Mouse (Mus musculus) c-Kit-positive CD71-positive TER-119-negative erythroid progenitor cells, embryonic 14.5 days (primary cell): ENCODE measurements at regions not wholly inside any gene's neighbourhood (a gene's known extent, or its start where the extent isn't known, plus 50 kb on each side); places are given as distances from the start of the nearest gene placed in this dataset.

Experiments
- DNase-seq: peaks from one replicate; pipeline ENCODE4 v3.0.0-alpha.2; 2013; ENCODE audit warnings: low read depth

DNA sequence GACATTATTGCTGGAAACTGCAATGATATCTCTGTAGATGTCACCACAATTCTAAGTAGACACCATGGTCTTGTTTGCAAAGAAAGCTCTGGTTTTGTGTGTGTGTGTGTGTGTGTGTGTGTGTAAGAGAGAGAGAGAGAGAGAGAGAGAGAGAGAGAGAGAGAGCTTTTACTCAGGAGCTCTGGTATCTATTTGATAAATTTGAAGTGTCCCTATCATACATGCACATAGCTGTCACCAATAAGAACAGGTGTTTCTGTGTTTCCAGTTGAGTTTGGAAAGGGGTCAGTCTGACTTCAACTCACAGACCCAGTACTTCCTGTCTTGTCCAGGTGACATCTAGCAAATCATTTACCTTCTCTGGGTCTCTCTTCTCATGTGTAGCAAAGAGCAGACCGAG lies 169.7 kb upstream of the Serpine2 start:
- DNase-seq = no peak

DNA sequence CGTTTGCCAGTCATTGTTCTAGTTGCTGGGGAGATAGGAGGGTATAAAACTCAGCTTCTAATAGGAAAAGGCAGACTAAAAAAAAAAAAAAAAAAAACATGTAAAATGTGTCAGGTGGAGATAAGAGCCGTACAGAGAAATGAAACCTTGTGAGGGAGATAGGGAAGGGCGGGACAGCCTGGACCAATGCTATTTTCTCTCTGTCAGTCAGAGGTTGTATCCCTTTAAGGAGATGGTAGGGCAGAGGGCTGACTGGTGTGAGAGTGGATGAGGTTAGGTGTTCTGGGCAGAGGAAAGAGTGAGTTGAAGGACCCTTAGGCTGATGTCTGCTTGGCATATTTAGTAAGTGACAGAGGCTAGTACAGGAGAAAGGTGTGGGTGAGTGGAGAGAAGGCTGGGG lies 169.2 kb upstream of the Serpine2 start:
- DNase-seq = peak; percentile 74

DNA sequence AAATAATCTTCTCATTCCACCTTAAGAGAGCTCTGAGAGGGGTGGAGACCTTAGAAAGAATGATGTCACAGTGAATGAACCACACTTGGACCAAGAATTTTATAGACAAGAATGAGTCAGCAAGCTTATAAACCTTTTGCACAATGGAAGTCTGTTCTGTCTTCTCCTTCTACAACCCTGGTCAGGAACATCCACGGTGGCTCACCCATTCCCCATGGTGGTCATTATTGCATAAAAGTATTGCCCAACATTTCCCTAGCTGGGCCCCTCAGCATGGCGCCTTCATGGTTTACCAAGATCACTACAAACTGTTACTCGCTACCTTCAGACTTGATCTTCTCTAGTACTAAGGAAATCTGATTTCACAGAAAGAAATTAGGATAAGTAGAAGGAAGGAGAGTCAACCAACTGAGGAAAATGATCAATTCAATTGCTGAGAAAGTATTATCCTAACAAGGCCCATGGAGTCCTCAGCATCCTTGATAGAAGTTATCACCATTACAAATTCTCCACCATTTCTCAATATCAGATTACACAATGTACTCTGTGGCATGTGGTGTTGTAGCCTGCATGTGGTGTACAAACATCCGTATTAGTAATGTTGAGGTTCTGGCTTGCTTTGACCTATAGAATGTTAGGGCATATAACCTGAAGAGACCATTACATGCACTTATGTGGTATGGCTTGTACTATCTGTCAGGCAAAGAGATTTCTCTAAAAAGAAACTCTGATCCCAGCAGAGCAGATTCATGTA lies 165.1 kb upstream of the Serpine2 start:
- no peak for DNase-seq

DNA sequence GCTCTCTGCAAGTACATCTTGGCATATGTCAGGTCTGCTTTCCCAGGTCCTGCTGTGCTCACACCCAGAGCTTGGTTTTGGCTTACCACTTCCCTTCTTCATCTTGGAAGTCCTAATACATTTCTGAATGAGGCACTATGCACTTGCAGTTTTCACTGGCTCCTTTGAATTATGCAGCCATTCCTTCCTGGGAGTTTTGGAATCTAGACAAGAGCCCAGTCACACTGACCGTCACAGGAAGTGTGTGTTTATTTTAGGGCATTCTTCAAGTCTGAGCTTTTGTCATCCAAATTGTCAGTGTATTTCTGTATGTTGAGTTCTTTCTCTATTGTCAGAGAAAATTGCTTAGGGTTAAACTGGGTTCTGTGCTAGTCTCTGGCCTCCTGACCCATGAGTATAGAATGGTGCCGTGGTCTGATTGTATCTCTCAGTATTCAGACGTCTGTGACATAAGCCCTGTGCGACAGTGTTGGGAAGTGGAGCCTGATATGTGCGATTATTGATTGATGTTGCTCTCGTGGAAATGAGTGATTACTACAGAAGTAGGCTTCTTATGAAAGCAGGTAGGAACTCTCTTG lies 162.6 kb upstream of the Serpine2 start:
- no peak for DNase-seq

DNA sequence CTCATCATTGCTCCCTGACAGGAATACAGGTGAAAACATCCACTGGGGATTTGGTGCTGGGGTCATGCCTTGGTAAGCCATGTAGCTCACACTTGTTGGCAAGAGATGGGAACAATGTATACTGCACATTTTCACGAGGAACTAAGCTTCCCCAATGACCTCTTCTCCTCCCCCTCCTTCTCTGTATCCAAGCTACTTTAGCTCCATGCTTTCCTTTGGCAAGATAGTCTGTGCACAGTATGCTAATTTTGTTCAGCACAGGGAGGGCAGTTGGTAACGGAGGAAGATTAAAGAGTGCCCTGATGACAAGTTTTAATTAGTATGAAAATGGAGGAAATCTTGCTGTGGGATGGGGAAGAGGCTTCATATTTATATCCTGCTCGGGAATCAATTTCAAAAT lies 160.9 kb upstream of the Serpine2 start:
- DNase-seq = no peak

DNA sequence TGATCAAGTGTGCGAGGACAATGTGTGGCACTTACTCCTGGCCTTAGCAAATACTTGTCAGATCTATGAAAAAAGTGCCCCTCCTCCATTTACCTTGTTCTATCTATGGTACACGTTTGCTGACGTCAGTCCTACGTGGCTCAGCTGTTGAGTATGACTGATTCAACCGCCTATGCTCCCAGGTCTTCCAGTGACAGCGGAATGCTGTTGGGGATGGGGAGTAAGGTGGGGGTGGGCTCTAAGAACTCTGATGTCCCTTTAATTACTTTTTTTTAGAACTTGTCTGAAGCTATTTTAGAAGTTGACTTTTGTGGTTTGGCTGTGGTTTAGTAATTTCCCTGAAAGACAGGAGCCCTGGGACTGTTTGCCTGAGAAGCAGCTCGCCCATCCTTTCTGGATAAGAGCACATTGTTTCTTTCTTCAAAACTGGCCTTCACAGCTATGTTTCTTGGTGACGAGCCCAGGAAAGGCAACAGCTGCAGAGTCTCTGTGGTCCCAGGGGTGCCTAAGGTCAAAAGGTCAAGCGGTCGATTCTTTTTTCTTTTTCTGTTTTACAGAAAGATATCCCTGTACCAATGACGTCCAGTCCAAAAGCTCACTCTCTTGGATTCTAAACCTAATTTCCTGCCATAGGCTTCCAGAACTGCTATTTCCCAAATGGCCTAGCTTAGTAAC lies 157.5 kb upstream of the Serpine2 start:
- no peak for DNase-seq

DNA sequence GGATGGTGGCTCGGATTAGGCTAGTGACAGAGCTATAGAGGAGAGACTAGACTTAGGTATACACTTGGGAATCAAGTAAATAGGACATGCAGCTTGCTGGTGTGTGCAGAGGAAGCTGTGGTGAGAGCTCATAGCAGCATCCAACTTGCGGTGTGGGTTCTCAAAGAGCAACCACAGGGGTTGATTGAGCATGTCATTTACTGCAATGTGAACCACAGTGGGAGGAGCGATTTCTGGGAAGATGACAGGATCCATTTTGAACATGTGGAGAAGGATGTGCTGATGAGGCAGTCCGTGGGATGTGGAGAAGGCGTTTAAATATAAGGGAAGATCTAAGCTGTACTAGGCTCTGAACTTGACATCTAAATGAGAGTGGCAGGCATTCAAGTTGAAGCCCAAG lies 154.5 kb upstream of the Serpine2 start:
- DNase-seq = no peak

DNA sequence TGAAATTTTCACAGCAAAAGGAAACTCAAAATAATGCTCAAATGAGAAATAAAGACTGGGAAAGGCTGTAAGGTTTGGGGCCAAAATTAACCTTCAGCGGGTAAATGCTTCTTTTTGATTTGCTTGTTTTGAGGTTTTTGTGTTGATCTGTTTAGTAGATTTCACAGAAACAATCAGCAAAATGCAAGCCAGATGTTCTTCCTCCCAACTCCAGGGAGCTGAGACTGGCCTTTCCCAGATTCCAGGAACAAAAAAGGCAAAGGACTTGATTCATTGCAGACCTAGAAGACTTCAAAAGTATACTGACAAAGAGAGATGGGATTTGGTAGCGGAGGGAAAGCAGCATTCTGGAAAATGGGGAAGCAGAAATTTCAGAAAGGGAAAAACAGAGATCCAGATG lies 153.6 kb upstream of the Serpine2 start:
- DNase-seq = no peak

DNA sequence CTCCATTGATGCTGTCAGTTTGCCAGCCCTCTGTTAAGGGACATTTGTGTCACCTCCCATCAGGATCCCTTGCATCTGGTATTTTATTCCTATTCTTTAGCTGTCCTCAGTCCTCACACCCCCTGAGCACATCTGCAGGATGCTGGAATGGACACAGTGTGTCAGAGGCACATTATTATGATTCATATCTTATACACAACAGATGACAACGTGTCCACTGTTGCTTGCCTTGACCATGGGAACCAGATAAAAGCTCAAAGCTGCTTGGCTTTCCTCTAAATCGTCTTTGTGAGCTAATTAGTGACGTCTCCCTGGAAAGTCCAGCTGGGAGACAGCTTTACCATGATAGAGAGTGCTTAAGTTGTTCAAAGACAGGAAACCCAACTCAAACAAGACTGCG lies 149.7 kb upstream of the Serpine2 start:
- DNase-seq = no peak

DNA sequence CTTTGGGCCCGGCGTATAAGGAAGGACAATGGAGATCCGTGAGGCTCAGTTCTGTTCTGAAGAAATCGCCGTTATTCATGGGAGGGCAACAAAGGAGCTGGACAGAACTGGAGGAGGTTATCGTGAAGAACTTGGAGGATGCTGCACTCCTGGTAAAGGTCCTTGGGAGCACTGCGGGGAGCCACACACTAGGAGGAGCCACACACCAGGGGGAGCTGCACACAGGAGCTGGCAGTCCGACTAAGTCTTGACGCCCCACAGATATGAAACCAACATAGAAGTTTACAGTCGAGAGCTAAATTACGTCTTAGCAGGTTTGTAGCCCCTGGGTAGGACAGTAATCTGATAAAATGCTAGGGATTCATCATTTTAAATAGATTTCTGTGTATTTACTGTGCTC lies 138.1 kb upstream of the Serpine2 start:
- DNase-seq = no peak

DNA sequence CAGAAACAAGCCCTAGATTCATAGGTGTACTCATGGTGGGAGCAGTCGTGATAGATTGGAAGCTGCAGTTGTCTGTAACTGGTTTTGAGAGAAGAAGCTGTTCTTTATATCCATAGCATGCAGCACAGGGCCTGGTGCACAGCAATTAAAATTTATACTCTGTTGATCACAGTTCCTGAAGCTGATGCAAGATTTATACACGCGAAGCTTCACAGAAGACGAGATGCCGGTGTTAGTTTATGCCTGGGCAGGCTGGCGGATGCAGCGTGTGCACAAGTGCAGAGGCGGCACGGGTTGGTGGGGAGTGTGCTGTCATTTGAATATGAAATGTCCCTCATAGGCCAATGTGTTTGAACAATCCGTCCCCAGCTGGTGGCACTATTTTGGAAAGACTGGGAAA lies 136.9 kb upstream of the Serpine2 start:
- no peak for DNase-seq

DNA sequence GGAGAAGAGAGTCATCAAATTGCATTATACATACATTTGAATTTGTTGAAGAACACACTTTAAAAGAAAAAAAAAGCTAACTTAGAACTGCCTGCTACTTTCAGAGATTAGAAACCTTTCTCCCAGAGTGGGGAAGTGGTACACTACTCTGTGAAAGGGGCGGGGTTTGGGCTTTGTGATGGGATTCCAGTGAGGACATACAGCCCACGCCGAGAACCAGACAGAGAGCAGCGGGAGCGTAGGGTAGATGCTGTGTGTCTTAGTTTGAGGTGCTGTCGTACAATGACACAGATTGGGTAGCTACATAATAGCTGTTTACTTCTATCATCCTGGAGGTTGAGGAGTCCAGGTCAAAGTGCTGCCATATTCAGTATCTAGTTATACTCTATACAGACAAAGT lies 136.5 kb upstream of the Serpine2 start:
- no peak for DNase-seq

DNA sequence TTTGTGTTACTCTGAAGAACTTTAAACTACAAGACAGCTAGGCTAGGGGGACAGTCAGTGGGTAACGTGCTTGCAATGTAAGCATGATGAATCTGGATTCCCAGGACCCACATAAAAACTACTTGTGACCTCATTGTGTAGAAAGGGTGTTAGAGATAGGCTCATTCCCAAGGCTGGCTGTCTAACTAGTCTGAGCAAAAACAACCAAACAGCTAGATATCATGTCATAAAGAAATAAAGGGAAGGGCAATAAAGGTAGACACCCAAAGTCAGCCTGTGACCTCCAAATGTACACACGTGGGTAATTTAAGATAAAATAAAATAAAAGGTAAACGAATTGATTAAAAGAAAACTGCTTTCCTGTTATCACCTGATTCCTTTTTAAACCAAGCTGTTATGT lies 123.7 kb upstream of the Serpine2 start:
- no peak for DNase-seq

DNA sequence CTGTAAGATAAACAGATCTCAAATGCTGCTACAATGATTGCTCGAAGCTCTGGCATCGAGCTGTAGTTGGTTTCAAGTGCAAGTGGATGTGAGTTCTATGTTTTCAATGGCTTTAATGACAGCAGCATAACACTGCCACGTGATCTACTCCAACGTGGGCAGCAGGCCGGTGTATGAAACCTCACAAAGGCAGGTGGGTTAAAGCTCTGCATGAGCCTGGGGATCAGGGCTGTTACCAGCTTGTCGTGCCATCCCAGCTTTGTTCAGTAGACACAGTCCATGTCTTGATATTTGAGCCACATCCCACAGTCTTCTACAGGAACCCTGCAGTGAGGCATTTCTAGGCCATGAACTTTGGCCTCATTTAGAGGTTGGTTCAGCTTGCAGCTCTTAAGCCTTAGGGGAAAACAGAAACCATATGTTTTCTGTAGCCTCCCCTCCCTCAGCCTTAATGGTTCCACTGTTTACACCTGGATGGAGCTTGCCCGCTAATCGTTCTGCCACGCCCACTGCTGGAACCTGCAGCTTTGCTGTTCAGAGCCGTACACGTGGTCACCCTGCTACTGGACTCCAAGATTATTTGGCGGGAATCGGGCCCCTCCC lies 121.8 kb upstream of the Serpine2 start:
- DNase-seq = no peak

DNA sequence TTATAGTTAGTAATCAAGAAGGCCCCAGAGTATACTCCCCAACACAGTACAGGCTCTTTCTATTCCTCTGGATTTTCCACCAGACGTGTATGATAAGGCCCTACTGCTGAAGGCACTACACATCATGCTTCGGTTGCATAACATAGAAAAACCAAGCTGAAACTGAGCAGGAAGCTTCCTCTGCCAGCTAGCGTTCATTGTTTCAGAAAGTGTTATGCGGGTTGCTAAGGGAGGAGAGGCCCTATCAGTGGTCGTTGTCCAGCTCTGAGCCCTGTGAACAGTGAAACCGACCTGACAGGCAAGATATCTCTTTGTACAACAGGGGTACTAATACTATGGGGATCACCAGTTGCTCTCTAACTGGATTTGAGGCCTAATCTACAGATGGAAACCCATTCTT lies 118.9 kb upstream of the Serpine2 start:
- no peak for DNase-seq

DNA sequence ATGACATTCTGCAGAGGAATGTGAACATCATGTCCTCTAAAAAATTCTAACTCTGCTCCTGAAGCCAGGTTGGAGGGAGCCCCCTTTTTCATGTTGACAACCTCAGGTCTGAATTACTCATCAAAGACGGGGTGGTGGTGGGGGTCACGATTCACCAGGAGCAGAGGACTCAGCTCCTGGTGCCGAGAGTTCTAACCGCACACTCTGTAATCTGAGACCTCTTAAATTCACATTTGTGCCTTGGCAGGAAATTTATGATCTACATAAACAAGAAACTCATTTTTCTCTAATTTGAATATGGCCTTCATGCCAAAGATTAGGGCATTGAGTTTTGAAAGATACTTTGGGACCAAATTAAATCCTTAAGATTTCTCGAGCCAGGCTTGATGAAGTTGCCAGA lies 117.2 kb upstream of the Serpine2 start:
- DNase-seq = no peak

DNA sequence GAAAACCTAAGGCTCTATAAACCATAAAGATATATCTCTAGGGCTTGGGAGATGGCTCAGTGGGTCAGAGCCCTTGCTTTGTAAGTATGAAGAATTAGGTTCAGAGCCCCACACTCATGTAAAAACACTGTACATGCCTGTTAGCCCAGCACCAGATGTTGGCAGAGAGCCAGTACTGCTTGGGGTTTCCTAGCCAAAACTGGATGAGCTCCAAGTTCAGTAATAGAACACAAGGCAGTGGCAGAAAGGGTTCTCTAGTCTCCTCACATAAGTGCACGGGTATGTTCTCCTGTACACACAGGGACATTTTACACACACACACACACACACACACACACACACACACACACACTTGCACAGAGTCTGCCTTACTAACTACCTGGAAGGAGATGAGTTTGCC lies 95.1 kb upstream of the Serpine2 start:
- DNase-seq = no peak

DNA sequence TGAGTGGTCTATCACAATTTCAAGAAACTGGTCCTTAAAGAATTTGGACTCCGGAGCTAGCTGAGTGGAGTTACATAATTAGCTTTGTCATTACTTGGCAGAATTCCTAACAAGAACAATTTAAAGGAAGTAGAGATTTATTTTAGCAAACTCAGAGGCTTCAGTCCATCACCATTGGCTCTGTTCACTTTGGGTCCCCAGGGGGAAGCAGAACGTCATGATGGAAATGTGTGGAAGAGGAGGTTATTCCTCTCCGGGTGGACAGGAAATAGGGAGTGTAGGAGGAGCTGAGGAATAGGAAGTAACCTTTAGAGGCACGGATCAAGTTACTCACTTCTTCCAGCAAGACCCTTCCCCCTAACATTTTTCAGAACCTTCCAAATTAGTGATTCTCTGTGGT lies 83.3 kb upstream of the Serpine2 start:
- DNase-seq = no peak

DNA sequence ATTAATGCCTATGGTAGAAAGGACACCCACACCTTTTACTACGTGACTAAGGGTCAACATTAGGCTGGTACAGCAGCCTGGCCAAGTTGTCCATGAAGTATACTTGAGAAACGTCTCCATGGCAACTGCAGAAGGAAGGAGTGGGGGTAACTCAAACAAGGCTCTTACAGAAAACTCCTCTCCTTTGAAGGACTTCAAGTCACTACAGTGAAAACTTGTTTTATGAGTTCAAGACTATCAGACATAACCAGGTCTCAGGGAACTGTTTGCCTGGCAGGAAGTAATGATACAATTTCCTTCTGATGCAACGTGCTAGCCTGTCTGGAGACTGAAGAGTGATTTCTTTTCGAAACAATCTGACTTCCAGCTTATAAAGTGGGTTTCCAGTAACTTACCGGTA lies 71.5 kb upstream of the Serpine2 start:
- DNase-seq = no peak

DNA sequence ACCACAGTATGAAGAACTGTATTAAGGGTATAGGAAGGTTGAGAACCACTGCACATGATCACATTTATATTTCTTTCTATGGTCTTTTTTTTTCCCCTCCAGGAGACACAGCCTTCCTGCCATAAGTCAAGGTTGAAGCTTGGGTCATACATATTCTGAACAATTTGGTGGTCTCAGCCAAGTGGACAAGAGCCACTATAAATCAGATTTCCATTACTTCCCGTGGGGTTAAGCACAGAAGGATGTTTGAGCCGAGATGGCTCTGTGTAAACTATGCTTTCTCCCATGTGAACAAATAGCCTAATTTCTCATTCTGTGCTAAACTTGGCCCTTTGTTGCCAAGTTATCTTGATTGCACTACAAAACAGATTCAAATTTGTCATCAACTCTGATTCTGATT lies 66.8 kb upstream of the Serpine2 start:
- no peak for DNase-seq

DNA sequence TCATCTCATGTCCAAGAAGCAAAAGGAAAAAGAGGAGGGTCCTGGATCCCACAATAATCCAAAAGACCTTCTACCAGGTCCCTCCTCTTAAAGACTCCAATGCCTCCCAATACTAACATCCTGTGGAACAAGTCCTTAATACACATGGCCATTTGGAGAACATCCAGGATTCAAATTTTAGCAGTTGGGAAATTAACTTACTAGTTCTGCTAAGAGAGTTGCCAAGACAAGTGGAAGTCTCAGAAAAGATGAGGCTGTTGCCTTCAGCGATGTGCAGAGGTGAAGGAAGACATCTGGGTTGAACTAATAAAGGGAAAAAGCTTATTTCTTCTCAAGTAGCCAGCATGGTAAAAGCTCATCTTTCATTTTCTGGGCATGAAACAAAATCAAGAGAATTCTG lies 64.8 kb upstream of the Serpine2 start:
- no peak for DNase-seq

DNA sequence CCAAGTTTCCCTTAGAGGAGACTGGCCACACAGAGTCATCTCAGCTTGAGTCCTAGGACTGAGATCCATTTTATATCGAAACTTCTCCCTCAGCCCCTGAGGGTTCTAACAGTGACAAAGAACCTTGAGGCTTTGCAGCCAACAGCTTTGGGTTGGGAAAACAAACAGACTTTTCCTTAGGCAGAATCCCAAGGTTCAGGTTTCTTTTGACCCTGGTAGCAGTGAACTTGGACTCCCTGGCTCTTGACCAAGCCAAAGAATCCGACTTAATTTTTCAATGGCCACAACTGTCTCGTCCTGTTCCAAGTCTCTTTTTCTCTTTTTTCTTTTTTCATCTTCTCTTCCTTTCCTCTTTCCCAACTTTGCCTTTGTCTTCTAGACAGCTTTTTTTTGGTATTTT lies 60.9 kb upstream of the Serpine2 start:
- no peak for DNase-seq

DNA sequence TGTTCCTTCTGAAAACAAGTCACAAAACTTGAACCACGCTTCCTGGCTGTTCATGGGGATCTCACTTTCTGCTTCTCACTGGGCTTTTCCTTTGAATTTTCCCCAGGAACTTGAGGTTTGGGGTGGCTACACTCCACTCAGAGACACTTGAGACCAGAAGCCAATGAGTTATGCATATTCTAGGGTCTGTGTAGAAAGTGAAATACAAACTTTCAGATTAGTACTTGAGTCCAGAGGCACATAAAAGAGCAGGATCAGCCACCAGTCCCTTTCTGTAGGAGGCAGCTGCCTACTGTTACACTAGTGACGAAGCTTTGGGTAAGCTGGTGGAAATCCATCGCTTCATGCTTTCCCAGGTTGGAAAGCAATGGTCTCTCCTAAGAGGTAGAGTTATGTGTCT lies 60.4 kb upstream of the Serpine2 start:
- DNase-seq = no peak
